Mouse (Mus musculus): ENCODE measurements around the gene Arpc4. TPM values are rescaled to one million over a fixed set of nuclear protein-coding genes. Genes with fewer than 3 reads are reported as not detected.

Gene Arpc4
- total RNA-seq, 2 experiments from 2014 or later = 348 to 363 TPM

Small RNAs within 50 kb of the gene (microRNA-seq; reads per million reads assigned to microRNA genes)
- gene Gm24387 = 0 reads per million in 2 experiments

Other genes with a start within 250 kb of the Arpc4 start
- 10 to 100 TPM; 86.6 to 91.8 TPM for gene Lhfpl4, start 182.7 kb upstream of the Arpc4 start, total RNA-seq (2021)
- gene Mtmr14, start 140.3 kb upstream of the Arpc4 start, total RNA-seq (2021) = 10 to 100 TPM; 17.6 to 19.0 TPM
- 10 to 100 TPM; 14.3 to 21.8 TPM for gene Cpne9, start 95.8 kb upstream of the Arpc4 start, total RNA-seq (2021)
- gene Brpf1, start 71.0 kb upstream of the Arpc4 start, total RNA-seq (2021) = 10 to 100 TPM; 26.4 to 28.9 TPM
- gene Ogg1, start 51.1 kb upstream of the Arpc4 start, total RNA-seq (2021) = 1 to 10 TPM; 7.0 to 7.2 TPM
- gene Camk1, start 34.1 kb upstream of the Arpc4 start, total RNA-seq (2021) = 10 to 100 TPM; 49.3 to 50.2 TPM
- 10 to 100 TPM; 53.4 to 54.9 TPM for gene Tada3, start 232 bp upstream of the Arpc4 start, total RNA-seq (2021)
- 10 to 100 TPM; 11.7 to 13.7 TPM for gene Ttll3, start 11.1 kb downstream of the Arpc4 start, total RNA-seq (2021)
- gene Rpusd3, start 41.2 kb downstream of the Arpc4 start, total RNA-seq (2021) = 10 to 100 TPM; 24.7 to 28.7 TPM
- not detected for gene Cidec, start 57.6 kb downstream of the Arpc4 start, total RNA-seq (2021)
- gene Jagn1, start 64.5 kb downstream of the Arpc4 start, total RNA-seq (2021) = 10 to 100 TPM; 45.6 to 53.3 TPM
- under 1 TPM; 0.36 to 0.81 TPM for gene Il17re, start 80.4 kb downstream of the Arpc4 start, total RNA-seq (2021)
- 1 to 10 TPM; 3.4 to 3.8 TPM for gene Il17rc, start 93.3 kb downstream of the Arpc4 start, total RNA-seq (2021)
- gene Creld1, start 105.2 kb downstream of the Arpc4 start, total RNA-seq (2021) = 100 to 1,000 TPM in 1 of 2 experiments, 10 to 100 TPM in 1; 99.5 to 101 TPM
- 10 to 100 TPM; 45.8 to 48.1 TPM for gene Prrt3, start 123.8 kb downstream of the Arpc4 start, total RNA-seq (2021)
- gene Emc3, start 153.5 kb downstream of the Arpc4 start, total RNA-seq (2021) = 10 to 100 TPM; 79.0 to 80.5 TPM
- gene Fancd2, start 153.6 kb downstream of the Arpc4 start, total RNA-seq (2021) = 1 to 10 TPM; 2.5 to 4.1 TPM
- gene Fancd2os, start 222.6 kb downstream of the Arpc4 start, total RNA-seq (2021) = under 1 TPM; 0.23 to 0.45 TPM
- 100 to 1,000 TPM; 228 to 229 TPM for gene Brk1, start 226.7 kb downstream of the Arpc4 start, total RNA-seq (2021)
- gene Vhl, start 245.8 kb downstream of the Arpc4 start, total RNA-seq (2021) = 10 to 100 TPM; 51.9 to 54.7 TPM